Mouse (Mus musculus): ENCODE measurements around the gene Klk1b11. TPM values are rescaled to one million over a fixed set of nuclear protein-coding genes. Genes with fewer than 3 reads are reported as not detected.

The Klk1b11 gene
- polyA plus RNA-seq, 1 experiment, result not detected

DNA sequence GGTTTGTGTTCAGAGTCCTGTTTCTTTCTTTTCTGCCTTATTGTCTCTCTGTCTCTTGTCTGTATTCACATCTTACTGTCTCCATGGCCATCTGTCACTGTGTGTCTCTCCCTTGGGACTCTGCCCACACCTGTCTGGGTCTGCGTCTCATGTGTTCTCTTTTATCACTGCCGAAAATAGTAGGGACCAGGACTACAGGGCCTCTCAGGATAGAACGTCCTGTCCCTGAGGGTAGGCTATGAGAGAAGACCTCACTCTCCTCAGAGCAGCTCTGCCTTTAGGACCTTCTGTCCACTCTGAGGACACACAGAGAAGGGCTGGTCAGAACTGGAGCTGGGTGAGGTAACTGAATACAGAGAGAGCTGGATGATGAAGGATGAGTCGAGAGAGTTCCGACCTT is 19.4 kb downstream of the Klk1b11 start:
- TF ChIP-seq POLR2A (IDR thresholded peaks at IDR 0.05; ENCODE audit: borderline replicate concordance, extremely low read depth, low read depth, low read length) (no peak), CTCF (IDR thresholded peaks at IDR 0.05; ENCODE audit: insufficient read depth, low read length) (no peak)
- WGBS, result 77% methylated on average over 5 of the region's 5 CpGs
- H3K4me3 ChIP-seq (replicated peaks; ENCODE audit: extremely low read depth, low read depth, low read length), result no peak overlapping the region
- no peaks in the 10 kb centered on the region for H3K4me1 ChIP-seq (ENCODE audit: control insufficient read depth, insufficient read depth, low read length)
- DNase-seq, result no peak

Other genes with a start within 250 kb of the Klk1b11 start
- 5.8 TPM in 1 of 2 replicates, not detected in the other for gene Klk12, start 227.0 kb upstream of the Klk1b11 start, polyA plus RNA-seq (2012; rRNA removed)
- gene Klk11, start 221.3 kb upstream of the Klk1b11 start, polyA plus RNA-seq (2012; rRNA removed), result 3.2 and 26.4 TPM in 2 replicates
- 1.7 and 117 TPM in 2 replicates for gene Klk10, start 214.8 kb upstream of the Klk1b11 start, polyA plus RNA-seq (2012; rRNA removed)
- gene Klk9, start 204.0 kb upstream of the Klk1b11 start, polyA plus RNA-seq (2012; rRNA removed), result 11.6 TPM in 1 of 2 replicates, not detected in the other
- 14.5 and 23.8 TPM in 2 replicates for gene Klk8, start 198.3 kb upstream of the Klk1b11 start, polyA plus RNA-seq (2012; rRNA removed)
- 4.6 TPM in 1 of 2 replicates, not detected in the other for gene Klk7, start 184.6 kb upstream of the Klk1b11 start, polyA plus RNA-seq (2012; rRNA removed)
- gene Klk6, start 171.4 kb upstream of the Klk1b11 start, polyA plus RNA-seq (2012; rRNA removed), result 0.13 TPM in 1 of 2 replicates, not detected in the other
- 2.7 TPM in 1 of 2 replicates, not detected in the other for gene Klk5, start 153.9 kb upstream of the Klk1b11 start, polyA plus RNA-seq (2012; rRNA removed)
- gene Klk4, start 114.7 kb upstream of the Klk1b11 start, polyA plus RNA-seq (2012; rRNA removed), result not detected in 2 replicates
- not detected in 2 replicates for gene Klk15, start 62.1 kb upstream of the Klk1b11 start, polyA plus RNA-seq (2012; rRNA removed)
- gene Klk1b8, start 45.2 kb upstream of the Klk1b11 start, polyA plus RNA-seq (2012; rRNA removed), result not detected in 2 replicates
- gene Klk1b1, start 29.1 kb upstream of the Klk1b11 start, polyA plus RNA-seq (2012; rRNA removed), result not detected in 2 replicates
- not detected in 2 replicates for gene Klk1b9, start 19.8 kb upstream of the Klk1b11 start, polyA plus RNA-seq (2012; rRNA removed)
- gene Klk1b26, start 16.3 kb downstream of the Klk1b11 start, polyA plus RNA-seq (2012; rRNA removed), result 0.11 TPM in 1 of 2 replicates, not detected in the other
- 0.19 and 0.23 TPM in 2 replicates for gene Klk1b27, start 56.4 kb downstream of the Klk1b11 start, polyA plus RNA-seq (2012; rRNA removed)
- gene Klk1b21, start 106.5 kb downstream of the Klk1b11 start, polyA plus RNA-seq (2012; rRNA removed), result not detected in 2 replicates
- gene Klk1b22, start 116.8 kb downstream of the Klk1b11 start, polyA plus RNA-seq (2012; rRNA removed), result not detected in 2 replicates
- not detected in 2 replicates for gene Klk1b16, start 140.9 kb downstream of the Klk1b11 start, polyA plus RNA-seq (2012; rRNA removed)
- not detected in 2 replicates for gene Klk1b24, start 192.4 kb downstream of the Klk1b11 start, polyA plus RNA-seq (2012; rRNA removed)
- not detected in 2 replicates for gene Klk1b3, start 202.3 kb downstream of the Klk1b11 start, polyA plus RNA-seq (2012; rRNA removed)
- 0.15 TPM in 1 of 2 replicates, not detected in the other for gene Klk1b4, start 211.6 kb downstream of the Klk1b11 start, polyA plus RNA-seq (2012; rRNA removed)
- not detected in 2 replicates for gene Klk1b5, start 220.1 kb downstream of the Klk1b11 start, polyA plus RNA-seq (2012; rRNA removed)
- 1.9 and 18.3 TPM in 2 replicates for gene Klk1, start 229.5 kb downstream of the Klk1b11 start, polyA plus RNA-seq (2012; rRNA removed)
- gene Gm36864, start 240.3 kb downstream of the Klk1b11 start, polyA plus RNA-seq (2012; rRNA removed), result not detected in 2 replicates